Mouse (Mus musculus) G1E (cell line): ENCODE measurements at regions not wholly inside any gene's neighbourhood (a gene's known extent, or its start where the extent isn't known, plus 50 kb on each side); places are given as distances from the start of the nearest gene placed in this dataset.

Experiments
- ATAC-seq: 2 replicates; pipeline ENCODE4 v1.8.0; 2016; ENCODE audit warnings: mild to moderate bottlenecking; ENCODE audit not compliant: insufficient number of reproducible peaks, poor library complexity, low FRiP score, severe bottlenecking; ENCODE audit errors: extremely low read depth
- DNase-seq: peaks from one replicate; pipeline ENCODE4 v3.0.0; 2012; ENCODE audit warnings: low spot score
- H3K27me3 ChIP-seq: 2 replicates; pipeline ENCODE4 v1.6.1; 2012; ENCODE audit warnings: mild to moderate bottlenecking, low read length, inconsistent platforms; ENCODE audit not compliant: insufficient read depth
- H3K36me3 ChIP-seq: replicated peaks from 2 replicates; pipeline ENCODE3; 2012; ENCODE audit warnings: mild to moderate bottlenecking, inconsistent platforms
- H3K4me1 ChIP-seq: 2 replicates; pipeline ENCODE4 v1.6.1; 2012; ENCODE audit warnings: low read depth, low read length, inconsistent platforms, mixed read lengths; ENCODE audit not compliant: insufficient read depth
- H3K4me3 ChIP-seq: 2 replicates; pipeline ENCODE4 v1.5.1; 2012; ENCODE audit warnings: low read depth, mild to moderate bottlenecking, inconsistent platforms, low read length, moderate library complexity, mixed read lengths
- H3K9me3 ChIP-seq: replicated peaks from 2 replicates; pipeline ENCODE4 v1.6.1; 2012; ENCODE audit warnings: inconsistent platforms
- CTCF ChIP-seq: IDR thresholded peaks from 2 replicates; pipeline ENCODE4 v1.5.1; 2012; ENCODE audit warnings: low read depth, low read length, inconsistent platforms, mixed read lengths
- GATA1 ChIP-seq: IDR thresholded peaks from 2 replicates; pipeline ENCODE4 v1.6.1; 2012; ENCODE audit warnings: borderline replicate concordance, low read length, inconsistent platforms, mixed read lengths
- GATA2 ChIP-seq: IDR thresholded peaks from 2 replicates; pipeline ENCODE4 v1.6.1; 2012; ENCODE audit warnings: low read depth, low read length, inconsistent platforms, borderline replicate concordance
- POLR2AphosphoS5 ChIP-seq: IDR thresholded peaks from 2 replicates; pipeline ENCODE4 v1.6.1; 2012; ENCODE audit warnings: low read depth, low read length, inconsistent platforms; ENCODE audit not compliant: insufficient replicate concordance
- TAL1 ChIP-seq: conservative IDR thresholded peaks from 2 replicates; pipeline ENCODE4 v1.6.1; 2012; ENCODE audit warnings: low read depth, low read length, inconsistent platforms, mixed read lengths

DNA sequence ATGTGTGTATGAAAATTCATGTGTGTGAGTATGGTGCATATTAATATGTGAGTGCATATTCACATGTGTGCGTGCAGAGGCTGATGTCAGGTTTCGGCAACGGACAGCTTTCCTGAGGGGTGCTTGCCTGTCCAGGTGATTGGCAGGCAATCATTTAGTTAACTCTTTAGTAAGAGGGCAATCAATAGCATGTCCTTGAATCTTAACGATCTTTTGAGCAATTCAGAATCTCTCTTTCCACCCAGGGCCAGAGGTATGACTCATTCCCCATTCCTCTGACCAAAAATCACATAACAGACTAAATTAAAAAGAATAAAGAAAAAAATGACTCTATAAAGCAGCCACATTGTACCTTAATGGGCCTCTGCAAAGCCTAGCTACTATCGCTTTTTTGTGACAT is 303.7 kb downstream of the Tbc1d1 start:
- ATAC-seq (no peak), DNase-seq (no peak)
- no peaks in the 10 kb centered on the region for H3K36me3 ChIP-seq
- H3K4me1 ChIP-seq: no peaks in the 10 kb centered on the region
- peaks cover 31% of the 10 kb centered on the region for H3K27me3 ChIP-seq
- H3K9me3 ChIP-seq: no peaks in the 10 kb centered on the region
- TF ChIP-seq GATA2 (no peak), TAL1 (no peak), CTCF (no peak), POLR2AphosphoS5 (no peak), GATA1 (no peak)
- no peak overlapping the region for H3K4me3 ChIP-seq

DNA sequence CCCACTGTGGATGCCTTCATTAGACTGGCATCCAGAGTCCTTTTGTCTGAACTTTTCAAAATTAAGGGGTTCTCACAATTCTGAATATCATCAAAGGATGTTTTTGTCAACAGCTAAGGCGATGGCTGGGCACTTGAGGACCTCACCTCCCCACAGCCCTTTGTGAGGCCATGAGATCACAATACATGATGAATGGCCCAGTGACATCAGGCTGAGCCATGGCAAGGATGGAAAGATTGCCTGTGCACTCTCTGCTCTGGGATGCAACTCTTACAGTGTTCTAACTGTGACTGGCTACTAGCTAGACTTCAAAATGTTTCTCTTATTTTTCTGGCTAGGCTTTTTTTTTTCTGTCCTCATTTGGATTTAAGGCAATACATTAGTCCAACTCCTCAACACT is 304.8 kb downstream of the Tbc1d1 start:
- H3K9me3 ChIP-seq: no peaks in the 10 kb centered on the region
- no peaks in the 10 kb centered on the region for H3K4me1 ChIP-seq
- H3K27me3 ChIP-seq: peaks cover 34% of the 10 kb centered on the region
- no peaks in the 10 kb centered on the region for H3K36me3 ChIP-seq
- TF ChIP-seq POLR2AphosphoS5: no peak
- TF ChIP-seq GATA1: no peak
- TF ChIP-seq GATA2: no peak
- no peak for TF ChIP-seq CTCF
- no peak for TF ChIP-seq TAL1
- DNase-seq: no peak
- no peak overlapping the region for H3K4me3 ChIP-seq
- ATAC-seq: no peak

DNA sequence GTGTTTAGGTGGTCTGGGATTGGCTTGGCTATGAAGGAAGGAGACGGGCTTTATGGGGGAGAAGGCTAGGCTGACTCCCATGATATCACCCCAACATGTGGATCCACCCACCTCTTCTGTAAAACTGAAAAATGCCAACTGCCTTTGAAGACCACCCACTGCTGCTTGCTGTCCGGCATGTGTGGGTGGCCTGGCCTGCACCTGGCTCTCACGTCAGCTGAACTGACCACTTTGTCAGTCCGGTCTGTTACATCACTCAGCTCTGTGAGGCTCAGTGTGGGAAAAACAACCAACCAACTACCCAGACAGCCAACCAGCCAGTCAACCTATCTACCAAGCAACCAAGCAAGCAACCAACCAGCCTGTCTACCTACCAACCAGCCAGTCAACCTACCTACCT is 305.5 kb downstream of the Tbc1d1 start:
- no peaks in the 10 kb centered on the region for H3K36me3 ChIP-seq
- TF ChIP-seq TAL1: no peak
- TF ChIP-seq GATA1: no peak
- TF ChIP-seq GATA2: no peak
- no peak for TF ChIP-seq CTCF
- no peak overlapping the region for H3K4me3 ChIP-seq
- ATAC-seq (no peak), DNase-seq (no peak)
- H3K27me3 ChIP-seq: peaks cover 39% of the 10 kb centered on the region
- no peaks in the 10 kb centered on the region for H3K9me3 ChIP-seq
- H3K4me1 ChIP-seq: no peaks in the 10 kb centered on the region

DNA sequence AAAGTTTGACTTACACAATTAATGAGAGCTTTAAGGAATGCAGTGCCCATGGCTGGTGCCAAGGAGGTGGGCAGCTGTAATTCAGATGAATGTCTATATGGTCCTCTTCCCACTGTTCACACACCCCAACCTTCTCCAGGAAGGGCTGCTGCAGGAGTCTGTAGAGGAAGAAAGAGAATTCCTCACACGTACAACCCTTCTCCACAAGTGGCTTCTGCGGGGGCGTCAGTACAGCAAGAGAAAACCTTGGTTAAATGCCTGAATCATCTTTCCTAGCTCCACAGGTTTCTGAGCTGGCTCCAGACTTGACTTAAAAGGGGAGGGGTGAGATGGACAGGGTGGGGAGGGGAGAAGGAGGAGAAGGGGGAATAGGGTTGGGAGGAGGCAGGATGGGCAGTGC is 306.3 kb downstream of the Tbc1d1 start:
- DNase-seq (no peak), ATAC-seq (no peak)
- Histone ChIP-seq H3K36me3 (no peaks in the 10 kb centered on the region), H3K9me3 (no peaks in the 10 kb centered on the region), H3K4me3 (no peak overlapping the region), H3K4me1 (no peaks in the 10 kb centered on the region), H3K27me3 (peaks cover 37% of the 10 kb centered on the region)
- TF ChIP-seq GATA1: no peak
- no peak for TF ChIP-seq POLR2AphosphoS5
- no peak for TF ChIP-seq TAL1
- no peak for TF ChIP-seq CTCF
- TF ChIP-seq GATA2: no peak

DNA sequence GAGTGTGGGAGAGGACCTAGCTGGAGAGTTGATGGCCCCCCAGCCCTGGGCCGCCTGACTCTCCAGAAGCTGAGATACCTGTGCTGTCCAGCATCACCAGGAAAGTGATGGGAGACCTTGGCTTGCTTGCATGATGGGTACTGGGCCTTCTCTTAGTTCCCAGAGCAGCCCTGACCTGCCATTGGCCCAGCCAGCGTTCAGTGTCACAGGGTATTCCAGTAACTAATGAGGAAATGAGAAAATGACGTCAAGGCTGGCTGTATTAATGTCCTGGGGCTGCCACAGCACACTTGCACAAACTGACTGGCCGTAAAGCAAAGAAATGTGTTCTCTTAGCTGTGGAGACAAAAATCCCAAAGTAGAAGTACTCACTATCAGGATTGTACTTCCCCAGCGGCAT is 307.5 kb downstream of the Tbc1d1 start:
- ATAC-seq: no peak
- Histone ChIP-seq H3K27me3 (peaks cover 38% of the 10 kb centered on the region), H3K4me3 (no peak overlapping the region), H3K36me3 (no peaks in the 10 kb centered on the region), H3K4me1 (no peaks in the 10 kb centered on the region), H3K9me3 (no peaks in the 10 kb centered on the region)
- no peak for DNase-seq
- TF ChIP-seq POLR2AphosphoS5 (no peak), GATA2 (no peak), GATA1 (no peak), TAL1 (no peak), CTCF (no peak)

DNA sequence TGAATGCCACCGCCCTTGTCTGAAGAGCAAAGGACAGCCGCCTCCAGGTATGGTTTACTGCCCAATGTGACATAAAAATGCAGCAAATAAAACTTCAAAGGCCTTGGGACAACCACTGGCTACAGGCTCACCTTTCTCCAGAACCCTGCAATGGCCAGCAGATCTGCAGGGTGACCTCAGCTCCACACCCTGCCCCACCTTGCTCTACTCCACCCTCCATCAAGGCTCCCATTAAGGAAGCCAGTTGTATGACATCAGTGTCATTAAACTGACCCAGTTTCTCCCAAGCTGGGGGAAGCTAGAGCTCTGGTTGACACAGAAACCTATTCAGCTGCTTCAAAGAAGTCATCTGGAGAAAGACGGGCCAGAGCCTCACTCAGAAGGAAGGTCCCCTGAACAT is 310.2 kb downstream of the Tbc1d1 start:
- ATAC-seq: no peak
- no peak overlapping the region for H3K4me3 ChIP-seq
- no peaks in the 10 kb centered on the region for H3K36me3 ChIP-seq
- TF ChIP-seq GATA2 (no peak), CTCF (no peak), TAL1 (no peak), GATA1 (no peak), POLR2AphosphoS5 (no peak)
- peaks cover 5% of the 10 kb centered on the region for H3K4me1 ChIP-seq
- no peaks in the 10 kb centered on the region for H3K9me3 ChIP-seq
- no peak for DNase-seq
- peaks cover 33% of the 10 kb centered on the region for H3K27me3 ChIP-seq
